Mouse (Mus musculus): ENCODE data around the gene Pde8b.

Gene Pde8b

GRCm38 (mm10) chr13:95055742-95056388 lies 194.3 kb downstream of the Pde8b start:
- Histone ChIP-seq H3K36me3 (ENCODE audit: control insufficient read depth, insufficient read depth, low read length, poor library complexity, severe bottlenecking) (no peaks in the 10 kb centered on the region), H3K27me3 (ENCODE audit: control insufficient read depth, insufficient read depth, low read length, poor library complexity, severe bottlenecking) (no peaks in the 10 kb centered on the region)
- DNase-seq (ENCODE audit: low read depth, low spot score): no peak

GRCm38 (mm10) chr13:95052421-95052820 lies 197.7 kb downstream of the Pde8b start:
- no peaks in the 10 kb centered on the region for H3K27me3 ChIP-seq (ENCODE audit: control insufficient read depth, insufficient read depth, low read length, poor library complexity, severe bottlenecking)
- DNase-seq (ENCODE audit: low read depth, low spot score): no peak
- no peaks in the 10 kb centered on the region for H3K36me3 ChIP-seq (ENCODE audit: control insufficient read depth, insufficient read depth, low read length, poor library complexity, severe bottlenecking)

GRCm38 (mm10) chr13:95050398-95050797 lies 199.7 kb downstream of the Pde8b start:
- DNase-seq (ENCODE audit: low read depth, low spot score): no peak
- no peaks in the 10 kb centered on the region for H3K36me3 ChIP-seq (ENCODE audit: control insufficient read depth, insufficient read depth, low read length, poor library complexity, severe bottlenecking)
- no peaks in the 10 kb centered on the region for H3K27me3 ChIP-seq (ENCODE audit: control insufficient read depth, insufficient read depth, low read length, poor library complexity, severe bottlenecking)

GRCm38 (mm10) chr13:95044108-95044507 lies 206.0 kb downstream of the Pde8b start:
- H3K27me3 ChIP-seq (ENCODE audit: control insufficient read depth, insufficient read depth, low read length, poor library complexity, severe bottlenecking): no peaks in the 10 kb centered on the region
- DNase-seq (ENCODE audit: low read depth, low spot score): no peak
- H3K36me3 ChIP-seq (ENCODE audit: control insufficient read depth, insufficient read depth, low read length, poor library complexity, severe bottlenecking): no peaks in the 10 kb centered on the region

- no peaks in the 10 kb centered on the region for H3K36me3 ChIP-seq (ENCODE audit: control insufficient read depth, insufficient read depth, low read length, poor library complexity, severe bottlenecking)
- H3K27me3 ChIP-seq (ENCODE audit: control insufficient read depth, insufficient read depth, low read length, poor library complexity, severe bottlenecking): no peaks in the 10 kb centered on the region
- no peak for DNase-seq (ENCODE audit: low read depth, low spot score)
These were observed 209.9 kb downstream of the Pde8b start for GRCm38 (mm10) chr13:95040140-95040738.

GRCm38 (mm10) chr13:95038200-95038599 lies 211.9 kb downstream of the Pde8b start:
- no peak for DNase-seq (ENCODE audit: low read depth, low spot score)
- Histone ChIP-seq H3K27me3 (ENCODE audit: control insufficient read depth, insufficient read depth, low read length, poor library complexity, severe bottlenecking) (no peaks in the 10 kb centered on the region), H3K36me3 (ENCODE audit: control insufficient read depth, insufficient read depth, low read length, poor library complexity, severe bottlenecking) (no peaks in the 10 kb centered on the region)

GRCm38 (mm10) chr13:95034715-95035114 lies 215.4 kb downstream of the Pde8b start:
- Histone ChIP-seq H3K36me3 (ENCODE audit: control insufficient read depth, insufficient read depth, low read length, poor library complexity, severe bottlenecking) (no peaks in the 10 kb centered on the region), H3K27me3 (ENCODE audit: control insufficient read depth, insufficient read depth, low read length, poor library complexity, severe bottlenecking) (no peaks in the 10 kb centered on the region)
- no peak for DNase-seq (ENCODE audit: low read depth, low spot score)

- no peaks in the 10 kb centered on the region for H3K27me3 ChIP-seq (ENCODE audit: control insufficient read depth, insufficient read depth, low read length, poor library complexity, severe bottlenecking)
- DNase-seq (ENCODE audit: low read depth, low spot score): no peak
- H3K36me3 ChIP-seq (ENCODE audit: control insufficient read depth, insufficient read depth, low read length, poor library complexity, severe bottlenecking): no peaks in the 10 kb centered on the region
These were observed 216.0 kb downstream of the Pde8b start for GRCm38 (mm10) chr13:95034094-95034493.

GRCm38 (mm10) chr13:95032973-95033372 lies 217.2 kb downstream of the Pde8b start:
- no peaks in the 10 kb centered on the region for H3K27me3 ChIP-seq (ENCODE audit: control insufficient read depth, insufficient read depth, low read length, poor library complexity, severe bottlenecking)
- H3K36me3 ChIP-seq (ENCODE audit: control insufficient read depth, insufficient read depth, low read length, poor library complexity, severe bottlenecking): no peaks in the 10 kb centered on the region
- no peak for DNase-seq (ENCODE audit: low read depth, low spot score)

GRCm38 (mm10) chr13:95032127-95032831 lies 217.9 kb downstream of the Pde8b start:
- no peak for DNase-seq (ENCODE audit: low read depth, low spot score)
- Histone ChIP-seq H3K36me3 (ENCODE audit: control insufficient read depth, insufficient read depth, low read length, poor library complexity, severe bottlenecking) (no peaks in the 10 kb centered on the region), H3K27me3 (ENCODE audit: control insufficient read depth, insufficient read depth, low read length, poor library complexity, severe bottlenecking) (no peaks in the 10 kb centered on the region)

GRCm38 (mm10) chr13:95030828-95031227 lies 219.3 kb downstream of the Pde8b start:
- no peaks in the 10 kb centered on the region for H3K27me3 ChIP-seq (ENCODE audit: control insufficient read depth, insufficient read depth, low read length, poor library complexity, severe bottlenecking)
- no peak for DNase-seq (ENCODE audit: low read depth, low spot score)
- no peaks in the 10 kb centered on the region for H3K36me3 ChIP-seq (ENCODE audit: control insufficient read depth, insufficient read depth, low read length, poor library complexity, severe bottlenecking)

- no peak for DNase-seq (ENCODE audit: low read depth, low spot score)
- Histone ChIP-seq H3K36me3 (ENCODE audit: control insufficient read depth, insufficient read depth, low read length, poor library complexity, severe bottlenecking) (no peaks in the 10 kb centered on the region), H3K27me3 (ENCODE audit: control insufficient read depth, insufficient read depth, low read length, poor library complexity, severe bottlenecking) (no peaks in the 10 kb centered on the region)
These were observed 229.9 kb downstream of the Pde8b start for GRCm38 (mm10) chr13:95020216-95020615.

GRCm38 (mm10) chr13:95019345-95019744 lies 230.8 kb downstream of the Pde8b start:
- H3K27me3 ChIP-seq (ENCODE audit: control insufficient read depth, insufficient read depth, low read length, poor library complexity, severe bottlenecking): no peaks in the 10 kb centered on the region
- peak; percentile 4 for DNase-seq (ENCODE audit: low read depth, low spot score)
- no peaks in the 10 kb centered on the region for H3K36me3 ChIP-seq (ENCODE audit: control insufficient read depth, insufficient read depth, low read length, poor library complexity, severe bottlenecking)

- H3K36me3 ChIP-seq (ENCODE audit: control insufficient read depth, insufficient read depth, low read length, poor library complexity, severe bottlenecking): no peaks in the 10 kb centered on the region
- no peaks in the 10 kb centered on the region for H3K27me3 ChIP-seq (ENCODE audit: control insufficient read depth, insufficient read depth, low read length, poor library complexity, severe bottlenecking)
These were observed 232.2 kb downstream of the Pde8b start for GRCm38 (mm10) chr13:95017916-95018315.

GRCm38 (mm10) chr13:95017278-95017677 lies 232.9 kb downstream of the Pde8b start:
- Histone ChIP-seq H3K36me3 (ENCODE audit: control insufficient read depth, insufficient read depth, low read length, poor library complexity, severe bottlenecking) (no peaks in the 10 kb centered on the region), H3K27me3 (ENCODE audit: control insufficient read depth, insufficient read depth, low read length, poor library complexity, severe bottlenecking) (no peaks in the 10 kb centered on the region)
- DNase-seq (ENCODE audit: low read depth, low spot score): no peak

More at GRCm38 (mm10) chr13:95017916-95018315, 232.2 kb downstream of the Pde8b start:
- DNase-seq (ENCODE audit: low read depth, low spot score): peak; percentile 23
